Mouse (Mus musculus): ENCODE data around the gene Magi1.

The Magi1 gene

GRCm38 (mm10) chr6:94200910-94201309, 82.8 kb downstream of the Magi1 start:
- no peak for DNase-seq

- DNase-seq: no peak
These were observed 84.0 kb downstream of the Magi1 start for GRCm38 (mm10) chr6:94199696-94200095.

- DNase-seq: no peak
These were observed 85.9 kb downstream of the Magi1 start for GRCm38 (mm10) chr6:94197831-94198230.

- DNase-seq: no peak
These were observed 88.3 kb downstream of the Magi1 start for GRCm38 (mm10) chr6:94195303-94195911.

- DNase-seq: no peak
These were observed 92.9 kb downstream of the Magi1 start for GRCm38 (mm10) chr6:94190830-94191229.

GRCm38 (mm10) chr6:94189379-94189778, 94.3 kb downstream of the Magi1 start:
- DNase-seq: no peak

- peak; percentile 97 for DNase-seq
These were observed 96.9 kb downstream of the Magi1 start for GRCm38 (mm10) chr6:94186628-94187319.

- DNase-seq: no peak
These were observed 99.4 kb downstream of the Magi1 start for GRCm38 (mm10) chr6:94184268-94184667.

GRCm38 (mm10) chr6:94183354-94183851, 100.3 kb downstream of the Magi1 start:
- DNase-seq: peak; percentile 97

GRCm38 (mm10) chr6:94181673-94182255, 102.0 kb downstream of the Magi1 start:
- no peak for DNase-seq

- DNase-seq: peak; percentile 79
These were observed 103.2 kb downstream of the Magi1 start for GRCm38 (mm10) chr6:94180331-94181150.

GRCm38 (mm10) chr6:94177559-94177958, 106.2 kb downstream of the Magi1 start:
- DNase-seq: peak; percentile 70

- peak; percentile 94 for DNase-seq
These were observed 107.0 kb downstream of the Magi1 start for GRCm38 (mm10) chr6:94176705-94177104.

- DNase-seq: peak; percentile 96
These were observed 112.5 kb downstream of the Magi1 start for GRCm38 (mm10) chr6:94171250-94171649.

- peak; percentile 61 for DNase-seq
These were observed 114.0 kb downstream of the Magi1 start for GRCm38 (mm10) chr6:94169581-94170194.

- peak; percentile 94 for DNase-seq
These were observed 117.8 kb downstream of the Magi1 start for GRCm38 (mm10) chr6:94165951-94166350.

GRCm38 (mm10) chr6:94164753-94165536, 118.8 kb downstream of the Magi1 start:
- no peak for DNase-seq

- DNase-seq: no peak
These were observed 120.3 kb downstream of the Magi1 start for GRCm38 (mm10) chr6:94163325-94163995.

- DNase-seq: no peak
These were observed 120.8 kb downstream of the Magi1 start for GRCm38 (mm10) chr6:94162918-94163317.

- peak; percentile 96 for DNase-seq
These were observed 124.5 kb downstream of the Magi1 start for GRCm38 (mm10) chr6:94159256-94159655.

Data from heart, adult 11 months (tissue).